Mouse (Mus musculus) layer of hippocampus, adult 9-11 months (tissue): ENCODE measurements at regions not wholly inside any gene's neighbourhood (a gene's known extent, or its start where the extent isn't known, plus 50 kb on each side); places are given as distances from the start of the nearest gene placed in this dataset.

Source experiments
- DNase-seq: peaks from one replicate; pipeline ENCODE4 v3.0.0; 2022

DNA sequence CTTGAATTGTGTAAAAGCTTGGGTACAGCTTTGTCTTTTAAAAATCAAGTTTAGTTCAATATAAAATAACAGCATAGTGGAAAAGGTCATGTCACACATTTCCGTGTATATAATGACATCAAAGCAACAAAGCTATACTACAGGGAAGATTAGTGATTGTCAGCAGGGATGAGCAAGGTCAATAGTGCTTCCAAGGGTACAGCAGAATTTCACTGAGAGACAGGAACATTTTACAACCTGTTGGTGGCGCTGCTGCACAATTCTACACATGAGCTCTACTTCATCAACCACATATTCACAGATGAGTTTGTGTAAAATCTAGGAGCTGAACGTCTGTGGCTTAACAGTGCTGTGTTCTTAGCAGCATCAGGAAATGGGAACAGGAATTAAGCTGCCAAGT, 74.3 kb upstream of the A2m start:
- DNase-seq: peak; percentile 49

DNA sequence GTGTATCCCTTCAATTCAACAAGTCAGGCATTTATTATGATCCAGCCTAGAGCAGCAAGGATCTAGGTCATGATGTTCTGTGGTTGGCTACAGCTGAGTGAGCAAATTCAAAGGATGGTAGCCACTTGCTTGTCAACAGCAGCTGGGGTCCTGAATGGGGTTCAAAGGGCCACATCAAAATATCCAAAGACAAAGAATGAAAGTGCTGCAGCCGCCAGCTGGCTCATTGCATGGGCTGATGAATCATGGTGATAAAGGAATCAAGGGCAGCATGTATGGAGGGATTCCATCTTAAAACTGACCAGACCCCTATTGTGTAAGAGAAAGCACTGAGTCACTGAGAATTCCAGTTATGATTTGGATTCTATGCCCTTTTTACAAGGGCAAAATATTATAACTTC, 74.8 kb upstream of the A2m start:
- no peak for DNase-seq

DNA sequence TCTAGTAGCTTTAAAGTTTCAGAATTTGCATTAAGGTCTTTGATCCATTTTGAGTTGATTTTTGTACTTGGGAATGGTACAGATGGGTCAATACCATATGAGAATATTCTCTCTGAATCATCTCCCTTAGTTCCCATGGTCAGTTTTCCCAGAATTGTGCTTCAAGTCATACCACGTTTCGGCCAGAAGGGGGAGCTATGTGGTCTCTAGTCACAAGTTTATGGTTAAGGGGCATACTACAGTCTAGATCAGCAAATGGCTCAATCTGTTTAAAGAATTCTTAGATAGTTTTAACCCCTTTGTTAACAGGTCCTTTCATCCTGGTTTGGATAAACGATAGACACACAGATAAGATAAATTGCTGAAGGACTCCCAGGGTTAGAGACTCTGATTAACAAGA, 78.7 kb upstream of the A2m start:
- no peak for DNase-seq

GRCm38 (mm10) chr6:121553501-121554132, 80.1 kb upstream of the Iqsec3 start:
- DNase-seq: no peak

GRCm38 (mm10) chr6:121533521-121533920, 60.0 kb upstream of the Iqsec3 start:
- no peak for DNase-seq

DNA sequence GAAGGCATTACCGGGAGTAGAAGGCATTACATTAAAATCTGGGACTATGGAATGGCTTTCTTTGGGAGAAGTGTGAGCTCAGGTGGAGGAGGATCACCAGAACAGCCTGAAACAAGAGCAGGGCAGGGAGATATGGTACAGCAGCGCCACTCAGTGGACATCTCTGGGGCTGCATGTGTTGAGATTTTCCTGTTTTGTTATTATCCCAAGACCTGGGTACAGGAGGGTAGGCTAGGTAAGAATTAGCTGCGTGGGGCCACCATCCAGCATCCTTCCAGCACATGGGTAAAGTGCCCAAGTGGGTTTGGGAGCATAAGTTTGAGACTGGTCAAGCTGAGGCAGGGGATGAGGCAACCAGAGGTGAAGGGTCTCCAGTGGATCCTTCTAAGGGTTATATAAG, 59.4 kb upstream of the Iqsec3 start:
- DNase-seq: peak; percentile 45

DNA sequence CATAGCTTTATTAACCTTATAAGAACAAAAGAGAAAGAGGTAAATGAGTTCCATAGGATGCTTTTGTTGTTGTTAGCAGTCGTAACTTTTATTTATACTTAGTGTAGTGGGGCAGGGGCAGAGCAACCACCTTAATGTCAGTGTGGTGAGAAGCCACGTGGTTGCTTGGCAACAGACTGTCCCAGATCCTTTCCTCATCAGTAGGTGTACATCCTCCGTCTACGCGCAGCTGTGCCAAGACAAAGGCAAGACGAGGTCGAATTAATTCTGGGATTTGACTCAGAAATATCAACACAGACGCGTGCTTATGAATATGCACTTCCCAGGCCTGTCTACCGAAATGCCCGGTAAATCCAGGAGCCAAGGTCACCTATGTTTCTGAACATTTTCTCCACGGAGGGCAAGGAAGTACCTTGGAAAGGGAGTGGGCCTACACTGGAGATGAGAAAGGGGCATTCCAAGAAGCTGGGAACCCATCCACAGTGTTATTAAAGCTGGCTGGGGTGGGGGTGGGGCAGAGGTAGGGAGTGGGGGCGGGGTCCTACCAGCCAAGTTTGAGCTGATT, 58.4 kb upstream of the Iqsec3 start:
- DNase-seq: no peak

GRCm38 (mm10) chr6:121527281-121527680, 53.8 kb upstream of the Iqsec3 start:
- DNase-seq: no peak

DNA sequence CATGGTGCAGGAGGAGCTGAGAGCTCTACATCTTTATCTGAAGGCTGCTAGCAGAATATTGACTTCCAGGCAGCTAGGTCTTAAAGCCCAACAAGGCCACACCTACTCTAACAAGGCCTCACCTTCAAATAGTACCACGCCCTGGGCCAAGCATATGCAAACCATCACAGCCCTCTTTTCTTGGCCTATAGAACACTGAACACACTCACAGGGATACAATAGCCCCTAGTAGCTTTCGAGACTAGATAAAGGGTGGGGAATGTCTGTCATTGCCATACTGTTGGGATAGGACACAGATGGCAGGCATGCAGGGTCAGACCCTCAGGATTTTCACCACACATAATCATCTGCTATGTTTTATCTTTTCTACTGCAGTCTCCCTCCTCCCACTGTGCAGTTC, 52.6 kb upstream of the Iqsec3 start:
- DNase-seq: no peak

DNA sequence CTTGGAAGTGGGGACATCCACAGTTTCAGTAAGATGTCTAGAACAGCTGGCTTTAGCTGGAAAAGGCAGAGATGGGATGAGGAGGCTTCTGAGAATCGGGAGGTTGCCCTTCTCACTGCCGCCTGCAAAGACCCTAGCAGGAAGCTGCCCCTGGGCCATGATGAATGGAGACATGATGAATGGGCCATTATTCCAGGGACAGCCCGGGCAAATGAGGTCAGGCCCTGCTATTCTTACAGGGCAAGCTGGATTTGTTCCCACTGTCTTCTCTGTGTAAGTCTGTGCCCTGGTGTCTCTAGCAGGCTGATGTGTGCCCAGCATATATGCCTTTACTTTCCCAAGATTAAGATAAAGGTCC, 51.1 kb upstream of the Iqsec3 start:
- no peak for DNase-seq

GRCm38 (mm10) chr6:121523882-121524612, 50.6 kb upstream of the Iqsec3 start:
- no peak for DNase-seq
